Mouse (Mus musculus) embryonic facial prominence, embryonic 12.5 days (tissue): ENCODE data around the gene Gm38431. TPM values are rescaled to one million over a fixed set of nuclear protein-coding genes. Genes with fewer than 3 reads are reported as not detected.

ENCODE experiments used
- ATAC-seq: fragments of 200-750 bp; cut with Nextera tagmentation; 2 replicates; pipeline ENCODE4 v1.8.0; 2017; ENCODE audit not compliant: insufficient number of reproducible peaks, insufficient read depth, low FRiP score, low TSS enrichment
- H3K27ac ChIP-seq: fragments of 300-500 bp; sonication (generic); 2 replicates; pipeline ENCODE4 v1.5.1; 2016; ENCODE audit warnings: mild to moderate bottlenecking
- H3K27me3 ChIP-seq: fragments of 300-500 bp; sonication (generic); 2 replicates; pipeline ENCODE4 v1.6.1; 2016; ENCODE audit warnings: mild to moderate bottlenecking, moderate library complexity
- H3K36me3 ChIP-seq: fragments of 300-500 bp; sonication (generic); 2 replicates; pipeline ENCODE4 v1.6.1; 2016; ENCODE audit warnings: mild to moderate bottlenecking
- H3K4me1 ChIP-seq: fragments of 300-500 bp; sonication (generic); 2 replicates; pipeline ENCODE4 v1.6.1; 2016
- H3K4me2 ChIP-seq: fragments of 300-500 bp; sonication (generic); replicated peaks from 2 replicates; pipeline ENCODE4 v1.6.1; 2016; ENCODE audit warnings: mild to moderate bottlenecking, moderate library complexity
- H3K4me3 ChIP-seq: fragments of 300-500 bp; sonication (generic); 2 replicates; pipeline ENCODE4 v1.5.1; 2016; ENCODE audit warnings: mild to moderate bottlenecking
- H3K9ac ChIP-seq: fragments of 300-500 bp; sonication (generic); 2 replicates; pipeline ENCODE4 v1.6.1; 2016; ENCODE audit warnings: mild to moderate bottlenecking, moderate library complexity
- H3K9me3 ChIP-seq: fragments of 300-500 bp; sonication (generic); 2 replicates; pipeline ENCODE4 v1.6.1; 2016; ENCODE audit warnings: mild to moderate bottlenecking, moderate library complexity
- WGBS: fragments of 180-500 bp; shearing (Covaris S2); methylation state at CpG from one replicate; pipeline ENCODE4 v1.1.7; 2016; 5-methylcytosine and 5-hydroxymethylcytosine counted together
- polyA plus RNA-seq: library from polyadenylated mRNA; unstranded; fragments of >200 nt; fragmentation: Nextera tagmentation; extraction: Ambion mirVana; gene quantifications from 2 replicates; pipeline ENCODE4 v1.2.1, GENCODE M21; 2016

The Gm38431 gene
- polyA plus RNA-seq, 1 experiment from 2014 or later: 2.3 TPM

DNA sequence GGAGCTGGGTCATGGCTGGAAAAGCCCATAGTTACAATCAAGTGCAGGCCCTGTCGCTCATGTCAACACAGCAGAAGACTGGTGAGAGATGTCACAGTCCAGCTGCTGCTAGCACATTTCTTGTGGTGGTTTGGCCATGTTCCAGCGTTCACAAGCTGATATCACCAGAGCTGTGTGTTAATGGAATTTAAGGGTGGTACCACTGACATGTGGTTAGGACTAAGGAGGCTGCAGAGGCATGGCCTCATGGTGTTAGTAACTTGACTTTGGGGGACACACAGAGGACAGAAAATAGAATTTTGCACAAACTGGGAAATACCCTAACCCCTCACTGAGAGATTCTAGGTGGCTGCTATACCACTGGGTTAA, 34.4 kb upstream of the Gm38431 start:
- Histone ChIP-seq H3K4me2 (no peak overlapping the region), H3K4me3 (no peak overlapping the region), H3K9ac (no peak overlapping the region), H3K36me3 (peaks cover 23% of the 10 kb centered on the region), H3K27me3 (no peaks in the 10 kb centered on the region), H3K27ac (no peak overlapping the region), H3K9me3 (no peaks in the 10 kb centered on the region), H3K4me1 (0 out of 2 replicates have a peak, but pooled peaks cover 5% of the 10 kb centered on the region)
- 78% methylated on average over 2 of the region's 2 CpGs for WGBS
- no peak for ATAC-seq

DNA sequence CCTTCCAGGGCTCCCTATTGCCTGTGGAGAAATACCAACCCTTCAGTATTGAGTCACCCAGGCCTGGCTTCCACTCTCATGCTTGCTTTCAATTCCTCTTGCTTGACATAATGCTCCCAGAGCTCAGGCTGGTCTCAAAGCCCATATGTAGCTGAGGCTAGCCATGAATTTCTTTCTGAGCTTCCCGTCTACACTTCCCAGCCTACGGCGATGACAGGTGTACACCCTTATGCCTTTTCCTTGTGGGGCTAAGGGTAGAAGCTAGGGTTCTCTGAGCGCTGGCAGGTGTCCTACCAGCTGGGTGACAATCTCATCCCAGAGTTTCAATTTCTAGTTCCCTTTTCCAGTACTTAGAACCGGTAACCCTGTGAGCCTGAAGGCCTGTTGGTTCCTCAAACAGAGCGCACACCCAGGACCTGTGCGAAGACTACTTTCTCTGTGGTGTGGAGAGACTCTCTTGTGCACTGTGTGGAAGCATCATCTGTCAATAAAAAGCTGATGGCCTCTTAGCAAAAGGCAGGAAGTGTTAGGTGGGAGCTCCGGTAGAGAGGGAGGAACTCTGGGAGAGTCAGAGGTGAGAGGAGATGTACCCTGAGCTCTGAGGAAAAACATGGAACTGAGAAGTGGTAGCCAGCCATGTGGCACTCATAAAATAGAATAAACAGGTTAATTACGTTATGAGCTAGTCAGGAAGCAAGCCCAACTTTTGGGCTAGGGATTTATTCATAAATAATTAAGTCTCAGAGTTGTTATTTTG, 33.9 kb upstream of the Gm38431 start:
- Histone ChIP-seq H3K4me3 (no peak overlapping the region), H3K27ac (no peak overlapping the region), H3K4me1 (0 out of 2 replicates have a peak, but pooled peaks cover 5% of the 10 kb centered on the region), H3K36me3 (peaks cover 28% of the 10 kb centered on the region), H3K9ac (no peak overlapping the region), H3K4me2 (no peak overlapping the region), H3K9me3 (no peaks in the 10 kb centered on the region), H3K27me3 (no peaks in the 10 kb centered on the region)
- WGBS: 86% methylated on average over 9 of the region's 9 CpGs
- no peak for ATAC-seq

DNA sequence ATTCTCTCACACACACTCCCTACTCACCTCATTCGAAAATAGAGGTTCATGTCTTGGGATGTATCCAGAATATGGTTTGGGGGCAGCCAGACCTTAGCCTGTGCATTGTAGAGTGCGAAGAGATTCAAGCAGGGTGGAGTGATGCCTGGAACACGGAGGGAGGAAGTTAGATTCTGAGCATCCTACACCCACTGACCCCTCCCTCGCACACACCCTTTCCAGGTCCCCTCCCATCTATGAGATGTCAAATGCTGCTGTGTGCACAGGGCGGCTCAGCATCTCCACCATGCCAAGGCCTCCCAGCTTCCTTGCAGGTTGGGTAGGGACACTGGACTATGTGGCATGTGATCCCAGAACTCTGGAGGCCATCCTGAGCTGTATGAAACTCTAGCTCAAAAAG, 33.0 kb upstream of the Gm38431 start:
- Histone ChIP-seq H3K9ac (no peak overlapping the region), H3K4me2 (no peak overlapping the region), H3K4me1 (no peaks in the 10 kb centered on the region), H3K36me3 (peaks cover 36% of the 10 kb centered on the region), H3K4me3 (no peak overlapping the region), H3K27me3 (no peaks in the 10 kb centered on the region), H3K27ac (no peak overlapping the region), H3K9me3 (no peaks in the 10 kb centered on the region)
- WGBS: 74% methylated on average over 5 of the region's 5 CpGs
- ATAC-seq: no peak

DNA sequence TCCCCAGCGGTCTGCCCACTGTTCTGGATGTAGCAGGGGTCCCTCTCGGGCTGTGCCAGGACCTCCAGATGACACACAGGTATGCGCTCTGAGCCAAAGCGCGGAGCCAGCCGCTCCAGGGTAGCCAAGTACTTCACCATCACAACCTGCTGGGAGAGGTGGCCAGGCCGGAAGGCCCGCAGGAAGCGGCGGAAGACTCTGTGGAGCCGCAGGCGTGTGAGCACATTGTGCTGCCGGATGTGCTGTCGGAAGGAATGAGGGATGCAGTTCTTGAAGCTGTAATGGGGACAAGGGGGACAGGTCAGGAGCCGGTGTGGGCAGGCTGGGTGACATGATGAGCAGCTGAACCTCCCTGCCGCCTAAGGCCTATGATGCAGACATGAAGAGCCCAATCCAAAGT, 29.7 kb upstream of the Gm38431 start:
- no peak overlapping the region for H3K4me2 ChIP-seq
- no peaks in the 10 kb centered on the region for H3K4me1 ChIP-seq
- H3K27ac ChIP-seq: no peak overlapping the region
- no peaks in the 10 kb centered on the region for H3K9me3 ChIP-seq
- H3K27me3 ChIP-seq: no peaks in the 10 kb centered on the region
- 88% methylated on average over 16 of the region's 16 CpGs for WGBS
- ATAC-seq: no peak
- no peak overlapping the region for H3K4me3 ChIP-seq
- peaks cover 25% of the 10 kb centered on the region for H3K36me3 ChIP-seq
- H3K9ac ChIP-seq: no peak overlapping the region

DNA sequence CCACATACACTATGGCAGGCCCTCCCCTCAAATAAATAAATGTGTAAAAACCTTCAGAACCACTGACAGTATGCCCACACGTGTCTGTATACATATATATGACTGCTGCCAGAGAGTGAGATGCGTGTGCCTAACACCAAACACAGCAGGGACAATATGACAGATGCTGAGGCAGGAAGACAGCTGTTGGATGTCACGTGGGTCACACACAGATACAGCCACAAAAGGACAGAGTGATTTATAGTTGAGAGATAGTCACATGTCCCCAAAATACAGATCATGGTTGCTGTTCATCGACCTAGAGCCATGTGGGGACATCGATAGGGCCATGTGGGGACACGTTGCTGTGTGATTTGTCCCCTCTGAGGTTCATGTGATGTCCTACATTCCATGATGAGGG, 25.3 kb upstream of the Gm38431 start:
- no peaks in the 10 kb centered on the region for H3K27me3 ChIP-seq
- no peak for ATAC-seq
- H3K9ac ChIP-seq: no peak overlapping the region
- H3K4me2 ChIP-seq: no peak overlapping the region
- WGBS: 81% methylated on average over 6 of the region's 6 CpGs
- no peaks in the 10 kb centered on the region for H3K4me1 ChIP-seq
- no peak overlapping the region for H3K27ac ChIP-seq
- H3K4me3 ChIP-seq: no peak overlapping the region
- no peaks in the 10 kb centered on the region for H3K9me3 ChIP-seq
- H3K36me3 ChIP-seq: peaks cover 21% of the 10 kb centered on the region; the same call in 1 of the 2 replicates

DNA sequence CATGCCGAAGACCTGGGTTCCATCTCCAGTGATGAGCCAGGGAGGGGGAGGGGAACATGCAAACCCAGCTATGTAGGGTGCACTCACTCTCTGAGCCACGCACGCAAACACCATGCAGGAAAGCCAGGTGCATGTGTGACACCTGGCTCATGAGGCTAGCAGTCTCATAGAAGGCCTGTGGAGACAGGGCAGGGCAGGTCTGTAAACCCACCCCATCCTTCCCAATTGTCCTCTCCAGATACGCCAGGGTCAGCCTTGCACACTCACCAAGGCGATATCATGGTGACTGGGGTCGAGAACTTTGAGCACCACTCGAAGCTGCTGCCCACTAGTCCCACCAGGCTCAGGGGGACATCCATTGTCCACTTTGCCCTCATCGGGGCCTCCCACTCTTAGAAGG, 23.3 kb upstream of the Gm38431 start:
- 90% methylated on average over 8 of the region's 8 CpGs for WGBS
- Histone ChIP-seq H3K4me1 (no peaks in the 10 kb centered on the region), H3K9ac (no peak overlapping the region), H3K27ac (no peak overlapping the region), H3K4me3 (no peak overlapping the region), H3K27me3 (no peaks in the 10 kb centered on the region), H3K9me3 (no peaks in the 10 kb centered on the region), H3K4me2 (no peak overlapping the region), H3K36me3 (peaks cover 8% of the 10 kb centered on the region; the same call in 1 of the 2 replicates)
- ATAC-seq: no peak

DNA sequence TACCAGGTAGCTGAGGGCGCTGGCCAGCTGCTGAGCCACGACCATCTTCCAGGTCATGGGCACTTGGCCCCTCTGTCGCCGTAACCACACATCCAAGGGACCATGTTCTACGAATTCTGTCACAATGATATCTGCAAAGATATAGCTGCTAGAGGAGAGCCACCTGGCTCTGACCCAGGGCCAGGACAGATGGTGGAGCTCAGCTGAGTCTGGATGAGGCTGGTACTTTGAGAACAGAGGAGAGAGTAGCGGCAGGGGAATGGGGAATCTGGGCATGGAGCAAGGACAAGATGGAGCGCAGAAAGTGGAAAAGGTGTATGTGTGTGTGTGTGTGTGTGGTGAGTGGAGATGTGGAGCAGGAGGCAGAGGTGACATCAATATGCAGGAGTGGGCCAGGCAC, 22.4 kb upstream of the Gm38431 start:
- Histone ChIP-seq H3K9me3 (no peaks in the 10 kb centered on the region), H3K4me3 (no peak overlapping the region), H3K4me2 (no peak overlapping the region), H3K9ac (no peak overlapping the region), H3K36me3 (0 out of 2 replicates have a peak, but pooled peaks cover 4% of the 10 kb centered on the region), H3K27me3 (no peaks in the 10 kb centered on the region), H3K27ac (no peak overlapping the region), H3K4me1 (no peaks in the 10 kb centered on the region)
- WGBS: 87% methylated on average over 7 of the region's 7 CpGs
- no peak for ATAC-seq

DNA sequence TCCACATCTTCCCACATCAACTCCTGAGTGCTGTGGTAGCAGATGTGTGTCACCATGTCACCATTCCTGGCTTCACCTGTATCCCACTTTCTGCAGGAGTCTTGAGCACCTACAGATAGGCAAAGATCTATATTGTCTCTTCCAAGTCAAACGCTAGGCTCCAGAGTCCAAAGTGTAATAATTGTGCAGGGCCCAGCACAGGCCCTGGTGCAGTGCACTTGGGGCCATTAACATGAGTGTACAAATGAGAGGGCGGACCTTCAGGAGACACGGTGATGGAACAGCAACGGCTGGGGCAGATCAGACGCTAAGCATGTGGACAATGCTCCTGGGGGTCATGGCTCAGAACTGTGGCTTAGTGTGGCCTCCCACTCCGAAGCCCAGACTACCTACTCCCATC, 22.0 kb upstream of the Gm38431 start:
- no peak overlapping the region for H3K4me2 ChIP-seq
- 89% methylated on average over 6 of the region's 6 CpGs for WGBS
- peaks cover 6% of the 10 kb centered on the region; the same call in 1 of the 2 replicates for H3K36me3 ChIP-seq
- no peak overlapping the region for H3K9ac ChIP-seq
- ATAC-seq: no peak
- H3K4me3 ChIP-seq: no peak overlapping the region
- H3K27me3 ChIP-seq: no peaks in the 10 kb centered on the region
- H3K9me3 ChIP-seq: no peaks in the 10 kb centered on the region
- H3K4me1 ChIP-seq: no peaks in the 10 kb centered on the region
- H3K27ac ChIP-seq: no peak overlapping the region

DNA sequence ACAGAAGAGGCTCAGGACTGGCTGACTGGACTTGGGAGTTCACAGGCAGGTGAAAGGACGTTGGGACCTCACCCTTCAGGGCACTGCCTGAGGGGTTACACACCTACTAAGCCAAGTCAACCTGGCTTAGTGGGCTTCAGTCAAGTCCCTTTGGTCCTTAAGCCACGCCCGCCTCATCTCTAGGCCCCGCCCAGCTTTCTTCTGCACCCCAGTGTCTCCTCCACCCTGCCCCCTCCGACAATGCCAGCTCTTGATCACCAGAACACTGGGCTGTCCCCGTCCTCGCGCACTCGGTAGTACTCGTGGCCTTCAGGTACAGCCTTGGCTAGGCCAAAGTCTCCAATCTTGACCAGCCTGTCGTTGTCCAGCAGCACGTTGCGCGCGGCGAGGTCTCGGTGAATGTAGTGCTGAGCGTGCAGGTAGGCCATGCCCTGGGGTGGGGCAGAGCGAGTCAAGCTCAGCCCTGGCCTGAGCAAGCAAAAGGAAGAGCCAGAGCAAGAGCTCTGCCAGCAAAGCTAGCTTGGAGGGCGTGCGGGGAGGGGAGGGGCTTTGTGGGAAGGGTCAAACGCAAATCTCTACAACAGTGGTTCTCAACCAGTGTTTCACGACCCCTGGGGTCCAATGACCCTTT, 15.9 kb upstream of the Gm38431 start:
- Histone ChIP-seq H3K4me2 (no peak overlapping the region), H3K9ac (no peak overlapping the region), H3K4me1 (no peaks in the 10 kb centered on the region), H3K27ac (no peak overlapping the region), H3K36me3 (peaks cover 5% of the 10 kb centered on the region; the same call in 1 of the 2 replicates), H3K27me3 (no peaks in the 10 kb centered on the region), H3K4me3 (no peak overlapping the region), H3K9me3 (no peaks in the 10 kb centered on the region)
- WGBS: 45% methylated on average over 23 of the region's 23 CpGs
- ATAC-seq: no peak

DNA sequence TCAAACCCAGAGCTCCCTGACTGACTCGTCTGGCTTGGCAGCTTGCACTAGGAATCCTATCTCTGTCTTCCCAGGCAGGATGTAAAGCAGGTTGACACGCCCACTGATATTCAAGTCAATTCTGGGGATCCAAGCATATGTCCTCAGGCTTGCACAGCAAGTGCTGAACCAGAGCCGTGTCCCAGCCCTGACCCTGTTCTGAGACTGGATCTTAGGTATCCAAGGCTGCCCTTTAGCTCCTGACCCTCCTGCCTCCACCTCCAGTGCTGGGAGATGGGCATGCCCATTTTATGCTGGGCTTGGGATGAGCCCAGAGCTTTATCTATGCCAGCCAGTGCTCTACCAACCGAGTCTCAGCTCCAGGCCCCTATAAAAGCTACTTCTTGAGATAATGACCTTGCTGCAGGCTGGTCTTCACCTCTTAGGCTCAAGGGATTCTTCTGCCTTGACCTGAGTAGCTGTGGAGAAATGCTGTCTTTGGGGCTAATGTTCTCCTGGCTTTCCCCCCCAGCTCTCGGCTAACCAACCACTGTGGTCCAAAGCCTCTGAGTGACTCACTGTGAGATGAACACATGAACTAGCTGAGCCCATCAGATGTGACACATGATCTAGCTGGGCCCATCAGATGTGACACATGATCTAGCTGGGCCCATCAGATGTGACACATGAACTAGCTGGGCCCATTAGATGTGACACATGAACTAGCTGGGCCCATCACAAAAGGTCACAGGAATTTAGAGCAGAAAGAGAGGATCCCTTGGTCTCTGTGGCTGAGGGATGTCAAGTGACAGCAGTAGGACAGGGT, 14.2 kb upstream of the Gm38431 start:
- no peaks in the 10 kb centered on the region for H3K9me3 ChIP-seq
- 78% methylated on average over 5 of the region's 5 CpGs for WGBS
- H3K4me1 ChIP-seq: no peaks in the 10 kb centered on the region
- H3K27me3 ChIP-seq: no peaks in the 10 kb centered on the region
- no peak overlapping the region for H3K27ac ChIP-seq
- H3K36me3 ChIP-seq: peaks cover 5% of the 10 kb centered on the region; the same call in 1 of the 2 replicates
- H3K4me2 ChIP-seq: no peak overlapping the region
- ATAC-seq: no peak
- H3K9ac ChIP-seq: no peak overlapping the region
- H3K4me3 ChIP-seq: no peak overlapping the region

DNA sequence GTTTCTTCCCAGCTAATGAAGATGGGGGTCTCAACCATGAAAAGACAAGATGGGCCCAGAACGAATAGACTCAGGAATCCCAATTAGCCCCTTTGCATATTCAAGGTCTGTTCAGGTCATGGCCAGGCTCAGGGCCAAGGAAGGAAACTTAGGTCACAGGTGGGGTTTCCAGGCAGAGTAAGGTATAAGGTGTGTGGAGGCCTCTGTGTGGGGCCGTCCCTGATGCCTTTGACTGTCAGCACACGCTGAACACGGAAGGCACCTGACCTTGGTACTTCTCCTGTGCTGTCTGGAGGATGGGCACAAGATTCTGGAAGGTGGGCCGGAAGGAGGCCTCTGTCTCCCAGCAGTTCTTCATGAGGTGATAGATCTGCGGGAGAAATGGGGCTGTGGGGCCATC, 13.0 kb upstream of the Gm38431 start:
- Histone ChIP-seq H3K4me3 (no peak overlapping the region), H3K9me3 (no peaks in the 10 kb centered on the region), H3K36me3 (peaks cover 5% of the 10 kb centered on the region; the same call in 1 of the 2 replicates), H3K27ac (no peak overlapping the region), H3K4me1 (peaks cover 7% of the 10 kb centered on the region; the same call in 1 of the 2 replicates), H3K4me2 (no peak overlapping the region), H3K9ac (no peak overlapping the region), H3K27me3 (no peaks in the 10 kb centered on the region)
- WGBS: 85% methylated on average over 6 of the region's 6 CpGs
- no peak for ATAC-seq
